Mouse (Mus musculus) adrenal gland, postnatal 14 days (tissue): ENCODE measurements at regions not wholly inside any gene's neighbourhood (a gene's known extent, or its start where the extent isn't known, plus 50 kb on each side); places are given as distances from the start of the nearest gene placed in this dataset.
"Not testable (repeated sequence)": the region's sequence is repeated elsewhere in the genome, so short reads cannot be mapped to it uniquely, and the experiment has no call there.

ENCODE experiments used
- DNase-seq: peaks from one replicate; pipeline ENCODE4 v3.0.0; 2021; ENCODE audit warnings: mixed read lengths

DNA sequence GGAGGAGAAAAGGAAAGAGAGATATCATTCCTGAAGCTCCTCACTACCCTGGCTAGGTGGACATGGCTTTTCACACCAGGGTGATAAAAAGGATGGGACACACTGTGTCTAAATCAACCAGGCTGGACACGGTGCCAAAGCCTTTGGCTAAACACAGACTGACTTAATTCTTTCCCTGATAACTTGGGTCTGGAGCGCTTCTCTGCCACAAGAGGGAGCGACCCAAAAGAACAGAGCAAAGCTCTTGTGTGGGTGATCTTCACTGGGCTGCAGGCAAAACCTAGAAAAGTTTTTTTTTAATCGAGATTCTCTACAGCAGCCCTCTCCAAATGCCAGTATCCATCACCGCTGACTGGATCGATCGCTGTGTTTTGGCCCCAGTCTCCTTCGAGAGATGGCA lies 70.7 kb upstream of the Irx2 start:
- DNase-seq, result no peak

DNA sequence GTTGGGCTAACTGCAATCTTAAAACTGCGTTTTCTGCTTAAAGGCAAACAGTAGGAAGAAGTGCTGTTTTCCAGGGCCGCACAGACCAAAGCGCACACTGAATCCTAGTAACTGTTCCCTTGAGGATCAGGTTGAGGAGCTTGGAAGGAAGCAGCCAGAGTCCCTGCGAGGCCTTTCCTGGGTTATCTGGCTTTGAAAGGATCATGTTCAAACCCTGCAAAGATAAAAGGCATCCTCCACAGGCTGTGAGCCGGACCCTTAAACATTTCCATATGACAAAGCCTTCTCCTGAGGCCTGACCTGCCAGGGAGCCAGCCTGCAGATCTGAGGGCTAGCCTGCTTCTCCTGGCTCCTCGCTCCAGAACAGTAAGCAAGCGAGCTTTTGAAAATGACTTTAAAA lies 56.7 kb upstream of the Irx2 start:
- DNase-seq, result no peak

DNA sequence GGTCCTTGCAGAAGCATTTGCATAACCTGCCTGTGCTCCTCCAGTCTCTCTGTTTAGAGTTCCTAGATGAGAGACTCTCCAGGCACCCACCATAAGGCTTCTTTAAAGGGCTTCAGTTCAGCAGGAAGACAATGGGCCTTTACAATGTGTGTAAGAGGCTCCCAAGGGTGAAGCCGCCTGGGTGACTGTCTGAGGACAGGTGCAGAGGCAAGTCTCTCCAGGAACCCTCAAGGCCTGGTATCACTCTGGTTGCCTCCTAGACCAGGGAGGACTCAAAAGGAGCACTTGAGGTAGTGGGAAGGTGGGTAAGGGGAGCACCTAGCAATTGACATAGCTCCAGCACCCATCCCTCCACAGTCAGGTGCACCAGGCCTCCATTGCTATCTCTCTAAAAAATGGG lies 55.8 kb upstream of the Irx2 start:
- DNase-seq, result no peak

DNA sequence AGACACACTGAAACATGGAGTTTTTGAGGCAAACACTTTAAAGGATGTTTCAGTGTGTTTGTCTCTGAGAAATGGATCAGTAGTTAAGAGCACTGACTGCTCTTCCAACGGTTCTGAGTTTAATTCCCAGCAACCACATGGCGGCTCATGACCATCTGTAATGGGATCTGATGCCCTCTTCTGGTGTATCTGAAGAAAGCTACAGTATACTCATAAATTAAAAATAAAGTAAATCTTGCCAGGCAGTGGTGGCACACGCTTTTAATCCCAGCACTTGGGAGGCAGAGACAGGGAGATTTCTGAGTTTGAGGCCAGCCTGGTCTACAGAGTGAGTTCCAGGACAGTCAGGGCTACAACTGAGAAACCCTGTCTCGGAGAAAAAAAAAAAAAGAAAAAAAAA lies 54.5 kb upstream of the Irx2 start:
- DNase-seq, result not testable (repeated sequence)

DNA sequence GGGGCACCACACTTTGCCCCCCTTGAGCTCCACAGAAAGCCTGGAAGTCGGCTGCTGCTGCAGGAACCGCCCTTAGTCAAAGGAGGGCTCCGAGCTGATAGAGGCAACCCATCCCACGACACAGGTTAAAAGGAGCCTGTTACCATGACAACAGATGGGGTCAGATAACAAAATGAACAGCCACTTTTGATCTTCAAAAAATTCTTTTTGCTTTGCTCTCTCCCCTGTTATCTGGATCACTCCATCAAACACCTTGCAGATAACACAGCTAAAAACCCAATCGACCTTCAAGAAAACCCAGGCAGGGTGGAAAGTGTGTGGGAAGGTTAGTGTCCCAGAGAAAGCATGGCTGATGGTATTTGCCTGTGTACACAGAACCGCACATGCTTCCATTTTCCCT lies 52.1 kb upstream of the Irx2 start:
- no peak for DNase-seq

DNA sequence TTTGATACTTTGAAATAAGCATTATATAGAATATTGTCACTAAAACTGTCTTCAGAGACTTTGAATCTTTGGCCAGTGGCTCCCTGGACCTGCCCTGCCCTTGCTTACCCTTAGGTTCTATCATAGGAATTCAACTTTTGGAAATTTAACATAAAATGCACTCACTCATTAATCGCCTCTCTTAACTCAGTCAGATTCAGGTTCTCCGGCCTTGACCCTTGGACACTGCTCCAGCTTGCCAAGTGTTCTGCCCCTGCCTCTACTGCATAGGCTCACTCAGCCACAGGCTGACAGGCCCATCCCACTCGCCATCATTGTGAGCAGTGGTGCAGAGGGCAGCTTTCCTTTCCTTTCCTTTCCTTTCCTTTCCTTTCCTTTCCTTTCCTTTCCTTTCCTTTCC lies 50.2 kb upstream of the Irx2 start:
- no peak for DNase-seq
